Mouse (Mus musculus) hindbrain, embryonic 12.5 days (tissue): ENCODE data around the gene Glcci1. TPM values are rescaled to one million over a fixed set of nuclear protein-coding genes. Genes with fewer than 3 reads are reported as not detected.
A peak's percentile ranks its signal among the peaks of the same experiment; 100 is the strongest.

Experiments used
- ATAC-seq: fragments of 200-750 bp; cut with Nextera tagmentation; 2 replicates; pipeline ENCODE4 v1.8.0; 2017; ENCODE audit warnings: moderate TSS enrichment; ENCODE audit not compliant: low FRiP score
- H3K27ac ChIP-seq: fragments of 300-500 bp; sonication (generic); 2 replicates; pipeline ENCODE4 v1.5.1; 2016; ENCODE audit warnings: mild to moderate bottlenecking
- H3K27me3 ChIP-seq: fragments of 300-500 bp; sonication (generic); 2 replicates; pipeline ENCODE4 v1.6.1; 2016; ENCODE audit warnings: mild to moderate bottlenecking
- H3K36me3 ChIP-seq: fragments of 300-500 bp; sonication (generic); 2 replicates; pipeline ENCODE4 v1.6.1; 2016; ENCODE audit warnings: mild to moderate bottlenecking
- H3K4me1 ChIP-seq: fragments of 300-500 bp; sonication (generic); 2 replicates; pipeline ENCODE4 v1.6.1; 2016
- H3K4me2 ChIP-seq: fragments of 300-500 bp; sonication (generic); replicated peaks from 2 replicates; pipeline ENCODE4 v1.6.1; 2016; ENCODE audit warnings: mild to moderate bottlenecking
- H3K4me3 ChIP-seq: fragments of 300-500 bp; sonication (generic); 2 replicates; pipeline ENCODE4 v1.5.1; 2016; ENCODE audit warnings: mild to moderate bottlenecking
- H3K9ac ChIP-seq: fragments of 300-500 bp; sonication (generic); 2 replicates; pipeline ENCODE4 v1.6.1; 2016; ENCODE audit warnings: mild to moderate bottlenecking, moderate library complexity
- H3K9me3 ChIP-seq: fragments of 300-500 bp; sonication (generic); replicated peaks from 2 replicates; pipeline ENCODE4 v1.6.1; 2016; ENCODE audit warnings: mild to moderate bottlenecking
- WGBS: fragments of 180-500 bp; shearing (Covaris S2); methylation state at CpG from one replicate; pipeline ENCODE4 v1.1.7; 2016; 5-methylcytosine and 5-hydroxymethylcytosine counted together
- polyA plus RNA-seq: library from polyadenylated mRNA; unstranded; fragments of >200 nt; fragmentation: Nextera tagmentation; extraction: Ambion mirVana; gene quantifications from 2 replicates; pipeline ENCODE4 v1.2.1, GENCODE M21; 2016

Gene Glcci1
- 19.3 and 20.8 TPM in 2 replicates for polyA plus RNA-seq

GRCm38 (mm10) chr6:8509551-8509950, at the start of gene Glcci1:
TSS of gene Glcci1 (plus strand) at chr6:8509600.
- H3K4me3 ChIP-seq = peak within 1 kb of the TSS; percentile 98
- peak within 1 kb of the TSS; percentile 63 for H3K4me2 ChIP-seq
- no peaks in the 10 kb centered on the region for H3K27me3 ChIP-seq
- H3K9ac ChIP-seq = peak within 1 kb of the TSS; percentile 99
- H3K36me3 ChIP-seq = no peaks in the 10 kb centered on the region
- H3K9me3 ChIP-seq = no peaks in the 10 kb centered on the region
- WGBS = 0% methylated on average over 28 of the region's 69 CpGs
- peak within 1 kb of the TSS; percentile 99 for H3K27ac ChIP-seq
- H3K4me1 ChIP-seq = peaks cover 19% of the 10 kb centered on the region
- peak; percentile 88 for ATAC-seq

DNA sequence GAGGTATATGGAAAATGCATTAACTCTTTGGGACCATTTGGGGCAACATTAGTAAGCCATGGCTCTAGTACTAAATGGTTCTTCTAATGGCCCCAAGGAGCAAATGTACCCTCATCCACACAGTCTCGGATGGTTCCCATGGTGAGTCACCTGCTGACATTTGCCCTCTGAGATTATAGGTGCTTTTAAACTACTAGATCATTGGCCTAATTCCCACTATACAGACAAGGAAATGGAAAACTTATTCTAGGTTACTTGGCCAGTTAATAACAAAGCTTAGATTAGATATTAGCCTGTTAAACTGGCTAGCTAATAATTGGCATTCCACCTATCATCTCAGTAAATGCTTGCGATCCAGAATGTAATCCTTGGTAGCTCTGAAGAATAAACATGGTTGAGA, 47.0 kb upstream of the Glcci1 start:
- no peak for ATAC-seq
- Histone ChIP-seq H3K36me3 (no peaks in the 10 kb centered on the region), H3K27me3 (no peaks in the 10 kb centered on the region), H3K9ac (no peak overlapping the region), H3K27ac (no peak overlapping the region), H3K4me1 (no peaks in the 10 kb centered on the region), H3K4me3 (no peak overlapping the region), H3K4me2 (no peak overlapping the region), H3K9me3 (no peaks in the 10 kb centered on the region)
- WGBS = 93% methylated on average over 2 of the region's 2 CpGs

- no peaks in the 10 kb centered on the region for H3K9me3 ChIP-seq
- no peaks in the 10 kb centered on the region for H3K27me3 ChIP-seq
- no peaks in the 10 kb centered on the region for H3K36me3 ChIP-seq
- H3K27ac ChIP-seq = no peak overlapping the region
- no peak overlapping the region for H3K4me3 ChIP-seq
- H3K4me2 ChIP-seq = no peak overlapping the region
- no peak for ATAC-seq
- H3K9ac ChIP-seq = no peak overlapping the region
- WGBS = 93% methylated on average over 1 of the region's 1 CpGs
- H3K4me1 ChIP-seq = no peaks in the 10 kb centered on the region
Observed at GRCm38 (mm10) chr6:8465388-8465787, 44.0 kb upstream of the Glcci1 start.

GRCm38 (mm10) chr6:8465985-8466384, 43.4 kb upstream of the Glcci1 start:
- no peak overlapping the region for H3K4me2 ChIP-seq
- WGBS = 86% methylated on average over 5 of the region's 5 CpGs
- ATAC-seq = no peak

GRCm38 (mm10) chr6:8467667-8468337, 41.6 kb upstream of the Glcci1 start:
- Histone ChIP-seq H3K4me3 (no peak overlapping the region), H3K36me3 (no peaks in the 10 kb centered on the region), H3K27ac (no peak overlapping the region), H3K9me3 (no peaks in the 10 kb centered on the region), H3K4me2 (no peak overlapping the region), H3K4me1 (no peaks in the 10 kb centered on the region), H3K27me3 (no peaks in the 10 kb centered on the region), H3K9ac (no peak overlapping the region)
- no peak for ATAC-seq
- 40% methylated on average over 10 of the region's 10 CpGs for WGBS

More at GRCm38 (mm10) chr6:8465985-8466384, 43.4 kb upstream of the Glcci1 start:
- Histone ChIP-seq H3K9me3 (no peaks in the 10 kb centered on the region), H3K27ac (no peak overlapping the region), H3K4me3 (no peak overlapping the region), H3K4me1 (no peaks in the 10 kb centered on the region), H3K36me3 (no peaks in the 10 kb centered on the region), H3K27me3 (no peaks in the 10 kb centered on the region), H3K9ac (no peak overlapping the region)

GRCm38 (mm10) chr6:8469918-8470317, 39.5 kb upstream of the Glcci1 start:
- no peak overlapping the region for H3K4me3 ChIP-seq
- no peaks in the 10 kb centered on the region for H3K27me3 ChIP-seq
- no peak overlapping the region for H3K9ac ChIP-seq
- H3K27ac ChIP-seq = no peak overlapping the region
- no peaks in the 10 kb centered on the region for H3K9me3 ChIP-seq
- no peak for ATAC-seq
- no peaks in the 10 kb centered on the region for H3K4me1 ChIP-seq
- no peak overlapping the region for H3K4me2 ChIP-seq
- WGBS = 99% methylated on average over 3 of the region's 3 CpGs
- no peaks in the 10 kb centered on the region for H3K36me3 ChIP-seq

DNA sequence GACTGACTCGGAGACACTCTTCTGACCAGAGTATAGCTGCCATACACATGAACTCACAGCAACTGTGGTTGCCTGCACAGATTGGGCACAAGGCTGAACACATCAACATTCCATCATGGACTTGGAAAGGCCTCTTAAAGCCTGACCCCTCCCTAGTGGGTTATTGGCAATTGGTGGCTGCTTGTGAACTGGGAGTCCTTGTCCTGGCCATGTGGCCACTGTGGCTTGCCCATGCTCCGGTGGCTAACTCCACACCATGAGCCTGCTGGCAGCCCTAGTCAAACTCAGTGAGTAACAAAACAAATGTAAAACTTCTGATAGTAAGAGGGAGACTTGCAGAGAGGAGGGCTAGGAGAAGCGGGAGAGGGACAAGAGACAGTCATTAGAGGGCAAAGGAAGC, 37.3 kb upstream of the Glcci1 start:
- no peaks in the 10 kb centered on the region for H3K36me3 ChIP-seq
- H3K9me3 ChIP-seq = no peaks in the 10 kb centered on the region
- ATAC-seq = no peak
- H3K27ac ChIP-seq = no peak overlapping the region
- no peak overlapping the region for H3K4me2 ChIP-seq
- WGBS = 87% methylated on average over 3 of the region's 3 CpGs
- no peaks in the 10 kb centered on the region for H3K4me1 ChIP-seq
- no peak overlapping the region for H3K9ac ChIP-seq
- no peaks in the 10 kb centered on the region for H3K27me3 ChIP-seq
- no peak overlapping the region for H3K4me3 ChIP-seq

- WGBS = 83% methylated on average over 5 of the region's 5 CpGs
Observed at GRCm38 (mm10) chr6:8472915-8473314, 36.5 kb upstream of the Glcci1 start.

GRCm38 (mm10) chr6:8473498-8473897, 35.9 kb upstream of the Glcci1 start:
- WGBS = 64% methylated on average over 5 of the region's 5 CpGs
- H3K36me3 ChIP-seq = no peaks in the 10 kb centered on the region
- H3K27me3 ChIP-seq = no peaks in the 10 kb centered on the region
- no peaks in the 10 kb centered on the region for H3K4me1 ChIP-seq
- H3K27ac ChIP-seq = no peak overlapping the region
- H3K4me3 ChIP-seq = no peak overlapping the region
- no peak overlapping the region for H3K4me2 ChIP-seq
- no peaks in the 10 kb centered on the region for H3K9me3 ChIP-seq
- H3K9ac ChIP-seq = no peak overlapping the region
- no peak for ATAC-seq

More at GRCm38 (mm10) chr6:8472915-8473314, 36.5 kb upstream of the Glcci1 start:
- no peak overlapping the region for H3K4me2 ChIP-seq
- no peaks in the 10 kb centered on the region for H3K4me1 ChIP-seq
- H3K9me3 ChIP-seq = no peaks in the 10 kb centered on the region
- no peaks in the 10 kb centered on the region for H3K36me3 ChIP-seq
- no peak overlapping the region for H3K4me3 ChIP-seq
- H3K27ac ChIP-seq = no peak overlapping the region
- no peak overlapping the region for H3K9ac ChIP-seq
- ATAC-seq = no peak
- no peaks in the 10 kb centered on the region for H3K27me3 ChIP-seq

DNA sequence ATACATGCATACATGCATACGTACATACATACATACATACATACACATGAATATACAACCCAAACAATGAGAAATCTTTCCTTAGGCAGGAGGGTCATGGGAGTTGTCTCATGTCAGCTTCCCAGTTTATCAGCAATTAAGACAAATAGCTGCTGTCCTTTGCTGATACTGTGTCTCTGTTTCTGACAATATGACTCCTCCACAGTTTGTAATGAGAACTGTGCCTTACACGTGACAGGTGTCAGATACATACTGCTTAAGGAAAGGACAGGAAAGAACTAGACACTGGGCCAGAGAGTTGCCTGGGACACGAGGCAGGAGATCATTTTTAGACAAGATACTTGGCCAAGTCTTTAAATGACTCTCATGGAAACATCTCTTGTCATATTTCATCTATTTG, 35.1 kb upstream of the Glcci1 start:
- Histone ChIP-seq H3K27me3 (no peaks in the 10 kb centered on the region), H3K4me1 (no peaks in the 10 kb centered on the region), H3K27ac (no peak overlapping the region), H3K4me2 (no peak overlapping the region), H3K4me3 (no peak overlapping the region), H3K36me3 (no peaks in the 10 kb centered on the region), H3K9me3 (no peaks in the 10 kb centered on the region), H3K9ac (no peak overlapping the region)
- 76% methylated on average over 3 of the region's 3 CpGs for WGBS
- ATAC-seq = no peak

DNA sequence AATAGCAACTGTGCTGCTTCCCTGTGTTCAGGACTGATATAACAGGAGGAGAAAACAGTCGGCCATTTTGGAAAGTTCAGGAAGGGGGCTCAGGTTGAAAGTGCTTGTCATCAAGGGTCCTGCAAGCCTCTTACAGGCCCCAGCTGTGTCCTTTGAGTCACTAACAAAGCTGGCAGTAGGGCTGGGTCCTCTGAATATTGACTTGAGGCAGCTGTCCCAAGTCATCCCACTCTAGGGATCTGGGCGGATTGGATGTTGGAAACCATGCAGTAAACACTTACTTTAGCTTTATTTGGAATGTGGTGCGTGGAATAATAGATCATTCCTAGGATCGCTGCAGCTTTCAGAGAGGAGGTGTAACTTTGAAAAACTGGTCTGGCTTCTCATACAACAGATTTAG, 34.6 kb upstream of the Glcci1 start:
- 90% methylated on average over 4 of the region's 4 CpGs for WGBS
- Histone ChIP-seq H3K36me3 (no peaks in the 10 kb centered on the region), H3K9me3 (no peaks in the 10 kb centered on the region), H3K4me3 (no peak overlapping the region), H3K4me2 (no peak overlapping the region), H3K27ac (no peak overlapping the region), H3K27me3 (no peaks in the 10 kb centered on the region), H3K9ac (no peak overlapping the region), H3K4me1 (no peaks in the 10 kb centered on the region)
- no peak for ATAC-seq

GRCm38 (mm10) chr6:8479176-8479575, 30.2 kb upstream of the Glcci1 start:
- ATAC-seq = no peak

More at GRCm38 (mm10) chr6:8479176-8479575, 30.2 kb upstream of the Glcci1 start:
- Histone ChIP-seq H3K9ac (no peak overlapping the region), H3K4me2 (no peak overlapping the region), H3K36me3 (no peaks in the 10 kb centered on the region), H3K4me1 (no peaks in the 10 kb centered on the region), H3K27me3 (no peaks in the 10 kb centered on the region), H3K27ac (no peak overlapping the region), H3K9me3 (no peaks in the 10 kb centered on the region), H3K4me3 (no peak overlapping the region)
- 40% methylated on average over 1 of the region's 1 CpGs for WGBS
